Mouse (Mus musculus) midbrain, embryonic 16.5 days (tissue): ENCODE data around the gene Bola1. TPM values are rescaled to one million over a fixed set of nuclear protein-coding genes. Genes with fewer than 3 reads are reported as not detected.
"Not testable (repeated sequence)": the region's sequence is repeated elsewhere in the genome, so short reads cannot be mapped to it uniquely, and the experiment has no call there.

Source experiments
- ATAC-seq: fragments of 200-750 bp; cut with Nextera tagmentation; 2 replicates; pipeline ENCODE4 v1.8.0; 2017; ENCODE audit warnings: moderate TSS enrichment
- H3K27ac ChIP-seq: fragments of 300-500 bp; sonication (generic); 2 replicates; pipeline ENCODE4 v1.5.1; 2014; ENCODE audit warnings: mild to moderate bottlenecking, low read length, mixed read lengths
- H3K27me3 ChIP-seq: fragments of 300-500 bp; sonication (generic); 2 replicates; pipeline ENCODE4 v1.6.1; 2014; ENCODE audit warnings: low read depth, low read length, mixed read lengths; ENCODE audit not compliant: control insufficient read depth, insufficient read depth
- H3K36me3 ChIP-seq: fragments of 300-500 bp; sonication (generic); 2 replicates; pipeline ENCODE4 v1.6.1; 2014; ENCODE audit warnings: mild to moderate bottlenecking, low read length, moderate library complexity, mixed read lengths; ENCODE audit not compliant: control insufficient read depth, insufficient read depth
- H3K4me1 ChIP-seq: fragments of 300-500 bp; sonication (generic); 2 replicates; pipeline ENCODE4 v1.6.1; 2014; ENCODE audit warnings: mild to moderate bottlenecking, low read length, mixed read lengths; ENCODE audit not compliant: control insufficient read depth, insufficient read depth
- H3K4me2 ChIP-seq: fragments of 300-500 bp; sonication (generic); 2 replicates; pipeline ENCODE4 v1.6.1; 2014; ENCODE audit warnings: mild to moderate bottlenecking, low read length, mixed read lengths
- H3K4me3 ChIP-seq: fragments of 300-500 bp; sonication (generic); 2 replicates; pipeline ENCODE4 v1.5.1; 2014; ENCODE audit warnings: low read depth, mild to moderate bottlenecking, low read length, moderate library complexity, mixed read lengths
- H3K9ac ChIP-seq: fragments of 300-500 bp; sonication (generic); 2 replicates; pipeline ENCODE4 v1.6.1; 2014; ENCODE audit warnings: low read depth, low read length, mixed read lengths
- H3K9me3 ChIP-seq: fragments of 300-500 bp; sonication (generic); replicated peaks from 2 replicates; pipeline ENCODE4 v1.6.1; 2014; ENCODE audit warnings: mild to moderate bottlenecking, low read length, mixed read lengths; ENCODE audit not compliant: control insufficient read depth, poor library complexity, severe bottlenecking
- WGBS: fragments of 180-500 bp; shearing (Covaris S2); extraction: QIAGEN DNeasy Blood & Tissue Kit; methylation state at CpG from one replicate; pipeline ENCODE4 v1.1.7; 2014; 5-methylcytosine and 5-hydroxymethylcytosine counted together
- polyA plus RNA-seq: library from polyadenylated mRNA; unstranded; fragments of >200 nt; fragmentation: Nextera tagmentation; extraction: Ambion mirVana; gene quantifications from 2 replicates; pipeline ENCODE4 v1.2.1, GENCODE M21; 2015

Bola1 gene
- polyA plus RNA-seq, 1 experiment from 2014 or later, result 51.3 TPM

- WGBS, result 7% methylated on average over 16 of the region's 85 CpGs
- ATAC-seq, result peak; percentile 90
- not testable (repeated sequence) for H3K27me3 ChIP-seq
These were observed 20.7 kb upstream of the Bola1 start, which contains the start of gene Hist2h2aa2 for GRCm38 (mm10) chr3:96239949-96240798. Hist2h2aa2 (minus strand) TSS chr3:96240276.

GRCm38 (mm10) chr3:96238954-96239793 lies 19.7 kb upstream of the Bola1 start, which contains the start of gene Hist2h3c2:
Hist2h3c2 (minus strand) TSS chr3:96239127.
- Histone ChIP-seq H3K4me2 (peak within 1 kb of the TSS; percentile 45), H3K4me3 (peak within 1 kb of the TSS; percentile 33), H3K9ac (0 out of 2 replicates have a peak within 1 kb of the TSS, but pooled peaks have one; percentile 41), H3K4me1 (peaks cover 15% of the 10 kb centered on the region)
- ATAC-seq, result peak; percentile 89
- not testable (repeated sequence) for H3K27ac ChIP-seq, H3K27me3 ChIP-seq, H3K36me3 ChIP-seq, H3K9me3 ChIP-seq
- 0% methylated on average over 9 of the region's 68 CpGs for WGBS

More at GRCm38 (mm10) chr3:96239949-96240798, 20.7 kb upstream of the Bola1 start, which contains the start of gene Hist2h2aa2:
- not testable (repeated sequence) for H3K36me3 ChIP-seq, H3K9me3 ChIP-seq
- Histone ChIP-seq H3K27ac (peak within 1 kb of the TSS; percentile 82), H3K4me2 (peak within 1 kb of the TSS; percentile 56), H3K4me3 (peak within 1 kb of the TSS; percentile 34), H3K9ac (peak within 1 kb of the TSS; percentile 58), H3K4me1 (peaks cover 21% of the 10 kb centered on the region)

GRCm38 (mm10) chr3:96237904-96238511 lies 18.5 kb upstream of the Bola1 start:
- Histone ChIP-seq H3K9ac (0 out of 2 replicates have a peak overlapping the region, but pooled peaks have one; percentile 21), H3K4me3 (peak overlapping the region; percentile 24), H3K9me3 (no peaks in the 10 kb centered on the region), H3K4me2 (peak overlapping the region; percentile 45), H3K27me3 (no peaks in the 10 kb centered on the region), H3K27ac (no peak overlapping the region), H3K4me1 (peaks cover 13% of the 10 kb centered on the region), H3K36me3 (no peaks in the 10 kb centered on the region)
- ATAC-seq, result no peak
- WGBS, result 1% methylated on average over 12 of the region's 12 CpGs

GRCm38 (mm10) chr3:96237335-96237903 lies 17.9 kb upstream of the Bola1 start:
- Histone ChIP-seq H3K4me2 (peak overlapping the region; percentile 45), H3K27ac (no peak overlapping the region), H3K4me1 (peaks cover 13% of the 10 kb centered on the region), H3K27me3 (no peaks in the 10 kb centered on the region), H3K9me3 (no peaks in the 10 kb centered on the region), H3K9ac (no peak overlapping the region), H3K36me3 (no peaks in the 10 kb centered on the region), H3K4me3 (no peak overlapping the region)
- ATAC-seq, result no peak
- 26% methylated on average over 7 of the region's 7 CpGs for WGBS

- Histone ChIP-seq H3K9ac (no peak overlapping the region), H3K4me1 (peaks cover 13% of the 10 kb centered on the region), H3K4me2 (no peak overlapping the region), H3K27me3 (no peaks in the 10 kb centered on the region), H3K4me3 (no peak overlapping the region), H3K9me3 (no peaks in the 10 kb centered on the region), H3K36me3 (no peaks in the 10 kb centered on the region), H3K27ac (no peak overlapping the region)
- ATAC-seq, result no peak
- 90% methylated on average over 4 of the region's 4 CpGs for WGBS
These were observed 17.4 kb upstream of the Bola1 start for GRCm38 (mm10) chr3:96236834-96237334.

- WGBS, result 72% methylated on average over 3 of the region's 3 CpGs
- H3K4me2 ChIP-seq, result no peak overlapping the region
These were observed 16.3 kb upstream of the Bola1 start for GRCm38 (mm10) chr3:96235836-96236235.

GRCm38 (mm10) chr3:96234914-96235313 lies 15.4 kb upstream of the Bola1 start:
- Histone ChIP-seq H3K27ac (no peak overlapping the region), H3K4me2 (no peak overlapping the region), H3K4me3 (no peak overlapping the region), H3K4me1 (peaks cover 9% of the 10 kb centered on the region), H3K9me3 (no peaks in the 10 kb centered on the region), H3K27me3 (no peaks in the 10 kb centered on the region), H3K9ac (no peak overlapping the region), H3K36me3 (no peaks in the 10 kb centered on the region)
- ATAC-seq, result no peak
- 88% methylated on average over 2 of the region's 2 CpGs for WGBS

More at GRCm38 (mm10) chr3:96235836-96236235, 16.3 kb upstream of the Bola1 start:
- Histone ChIP-seq H3K9me3 (no peaks in the 10 kb centered on the region), H3K36me3 (no peaks in the 10 kb centered on the region), H3K27me3 (no peaks in the 10 kb centered on the region), H3K4me1 (peaks cover 11% of the 10 kb centered on the region), H3K27ac (no peak overlapping the region), H3K9ac (no peak overlapping the region), H3K4me3 (no peak overlapping the region)
- ATAC-seq, result no peak

GRCm38 (mm10) chr3:96231758-96232120 lies 12.2 kb upstream of the Bola1 start:
- Histone ChIP-seq H3K4me1 (no peaks in the 10 kb centered on the region), H3K4me2 (no peak overlapping the region), H3K9ac (no peak overlapping the region), H3K9me3 (no peaks in the 10 kb centered on the region), H3K27me3 (no peaks in the 10 kb centered on the region), H3K36me3 (no peaks in the 10 kb centered on the region), H3K27ac (no peak overlapping the region), H3K4me3 (no peak overlapping the region)
- ATAC-seq, result no peak
- 65% methylated on average over 2 of the region's 2 CpGs for WGBS
